Mouse (Mus musculus) G1E (cell line): Measurements from ENCODE around the gene Cdk12. TPM values are rescaled to one million over a fixed set of nuclear protein-coding genes. Genes with fewer than 3 reads are reported as not detected.

Experiments used
- ATAC-seq: 2 replicates; pipeline ENCODE4 v1.8.0; 2016; ENCODE audit warnings: mild to moderate bottlenecking; ENCODE audit not compliant: insufficient number of reproducible peaks, poor library complexity, low FRiP score, severe bottlenecking; ENCODE audit errors: extremely low read depth
- DNase-seq: peaks from one replicate; pipeline ENCODE4 v3.0.0; 2012; ENCODE audit warnings: low spot score
- H3K27me3 ChIP-seq: 2 replicates; pipeline ENCODE4 v1.6.1; 2012; ENCODE audit warnings: mild to moderate bottlenecking, low read length, inconsistent platforms; ENCODE audit not compliant: insufficient read depth
- H3K36me3 ChIP-seq: replicated peaks from 2 replicates; pipeline ENCODE3; 2012; ENCODE audit warnings: mild to moderate bottlenecking, inconsistent platforms
- H3K4me1 ChIP-seq: 2 replicates; pipeline ENCODE4 v1.6.1; 2012; ENCODE audit warnings: low read depth, low read length, inconsistent platforms, mixed read lengths; ENCODE audit not compliant: insufficient read depth
- H3K4me3 ChIP-seq: 2 replicates; pipeline ENCODE4 v1.5.1; 2012; ENCODE audit warnings: low read depth, mild to moderate bottlenecking, inconsistent platforms, low read length, moderate library complexity, mixed read lengths
- H3K9me3 ChIP-seq: replicated peaks from 2 replicates; pipeline ENCODE4 v1.6.1; 2012; ENCODE audit warnings: inconsistent platforms
- CTCF ChIP-seq: IDR thresholded peaks from 2 replicates; pipeline ENCODE4 v1.5.1; 2012; ENCODE audit warnings: low read depth, low read length, inconsistent platforms, mixed read lengths
- GATA1 ChIP-seq: IDR thresholded peaks from 2 replicates; pipeline ENCODE4 v1.6.1; 2012; ENCODE audit warnings: borderline replicate concordance, low read length, inconsistent platforms, mixed read lengths
- GATA2 ChIP-seq: IDR thresholded peaks from 2 replicates; pipeline ENCODE4 v1.6.1; 2012; ENCODE audit warnings: low read depth, low read length, inconsistent platforms, borderline replicate concordance
- POLR2AphosphoS5 ChIP-seq: IDR thresholded peaks from 2 replicates; pipeline ENCODE4 v1.6.1; 2012; ENCODE audit warnings: low read depth, low read length, inconsistent platforms; ENCODE audit not compliant: insufficient replicate concordance
- TAL1 ChIP-seq: conservative IDR thresholded peaks from 2 replicates; pipeline ENCODE4 v1.6.1; 2012; ENCODE audit warnings: low read depth, low read length, inconsistent platforms, mixed read lengths
- polyA plus RNA-seq: library from polyadenylated mRNA; stranded (reverse); fragments of >175 nt; gene quantifications from 2 replicates; pipeline ENCODE4 v1.2.3, GENCODE M21; 2012
- total RNA-seq, 2 experiments: library from RNA; stranded (forward) in 1 of 2; stranded (reverse) in 1 of 2; fragments of 200-1000 nt in 1 of 2; fragments of >200 nt in 1 of 2; fragmentation: Nextera tagmentation in 1 of 2; gene quantifications; 2 replicates each; pipeline ENCODE4 v1.2.3; 2014 to 2017

The Cdk12 gene
- total and polyA plus RNA-seq, 3 experiments: 20.4 to 93.7 (median 54.0) TPM

DNA sequence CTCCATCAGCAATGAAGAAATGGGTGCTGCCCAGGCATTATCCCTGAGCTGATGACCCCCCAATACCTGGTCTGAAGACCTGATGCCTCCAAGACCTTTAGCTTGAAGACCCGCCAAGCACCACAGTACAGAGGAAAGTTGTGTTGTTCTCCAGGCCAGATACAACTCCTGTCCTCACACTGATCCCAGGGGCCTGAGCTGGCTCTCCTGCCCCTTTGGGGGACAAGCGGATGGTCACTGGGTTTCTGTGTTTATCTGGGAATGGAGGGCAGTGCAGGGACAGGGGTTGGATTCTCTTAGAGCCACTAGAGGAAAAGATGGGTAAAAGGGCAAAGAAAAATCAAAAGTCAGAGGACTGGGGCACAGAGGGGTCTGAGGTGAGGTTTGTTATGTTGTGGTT lies 117.1 kb downstream of the Cdk12 start:
- no peak for TF ChIP-seq TAL1
- no peak for TF ChIP-seq CTCF
- TF ChIP-seq GATA2: no peak
- TF ChIP-seq POLR2AphosphoS5: no peak
- no peak for TF ChIP-seq GATA1
- H3K36me3 ChIP-seq: no peaks in the 10 kb centered on the region
- DNase-seq: no peak
- no peaks in the 10 kb centered on the region for H3K9me3 ChIP-seq
- peaks cover 44% of the 10 kb centered on the region for H3K27me3 ChIP-seq
- ATAC-seq: no peak
- H3K4me3 ChIP-seq: no peak overlapping the region
- H3K4me1 ChIP-seq: no peaks in the 10 kb centered on the region

DNA sequence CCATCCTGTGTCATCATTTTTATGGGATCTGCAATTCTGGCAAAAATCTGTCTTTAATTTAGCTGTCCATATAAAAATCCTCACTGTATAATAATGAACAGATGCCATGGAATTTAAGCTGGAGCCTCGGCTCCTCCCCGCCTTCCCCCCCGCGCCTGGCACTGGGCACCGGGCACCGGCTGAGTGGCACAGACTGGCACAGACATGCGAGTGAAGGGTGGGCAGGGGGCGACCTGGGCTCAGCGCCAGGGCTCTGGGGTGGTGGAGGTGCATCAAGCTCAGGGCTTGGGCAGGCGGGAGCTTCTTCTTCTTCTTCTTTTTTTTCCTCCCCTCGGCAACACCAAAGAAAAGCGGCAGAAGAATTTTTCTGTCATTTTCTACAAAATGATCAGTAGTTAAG lies 117.5 kb downstream of the Cdk12 start:
- DNase-seq (no peak), ATAC-seq (no peak)
- no peaks in the 10 kb centered on the region for H3K36me3 ChIP-seq
- TF ChIP-seq TAL1: no peak
- TF ChIP-seq GATA1: no peak
- no peak for TF ChIP-seq POLR2AphosphoS5
- no peak for TF ChIP-seq GATA2
- TF ChIP-seq CTCF: no peak
- no peaks in the 10 kb centered on the region for H3K4me1 ChIP-seq
- no peaks in the 10 kb centered on the region for H3K9me3 ChIP-seq
- peaks cover 47% of the 10 kb centered on the region for H3K27me3 ChIP-seq
- no peak overlapping the region for H3K4me3 ChIP-seq

DNA sequence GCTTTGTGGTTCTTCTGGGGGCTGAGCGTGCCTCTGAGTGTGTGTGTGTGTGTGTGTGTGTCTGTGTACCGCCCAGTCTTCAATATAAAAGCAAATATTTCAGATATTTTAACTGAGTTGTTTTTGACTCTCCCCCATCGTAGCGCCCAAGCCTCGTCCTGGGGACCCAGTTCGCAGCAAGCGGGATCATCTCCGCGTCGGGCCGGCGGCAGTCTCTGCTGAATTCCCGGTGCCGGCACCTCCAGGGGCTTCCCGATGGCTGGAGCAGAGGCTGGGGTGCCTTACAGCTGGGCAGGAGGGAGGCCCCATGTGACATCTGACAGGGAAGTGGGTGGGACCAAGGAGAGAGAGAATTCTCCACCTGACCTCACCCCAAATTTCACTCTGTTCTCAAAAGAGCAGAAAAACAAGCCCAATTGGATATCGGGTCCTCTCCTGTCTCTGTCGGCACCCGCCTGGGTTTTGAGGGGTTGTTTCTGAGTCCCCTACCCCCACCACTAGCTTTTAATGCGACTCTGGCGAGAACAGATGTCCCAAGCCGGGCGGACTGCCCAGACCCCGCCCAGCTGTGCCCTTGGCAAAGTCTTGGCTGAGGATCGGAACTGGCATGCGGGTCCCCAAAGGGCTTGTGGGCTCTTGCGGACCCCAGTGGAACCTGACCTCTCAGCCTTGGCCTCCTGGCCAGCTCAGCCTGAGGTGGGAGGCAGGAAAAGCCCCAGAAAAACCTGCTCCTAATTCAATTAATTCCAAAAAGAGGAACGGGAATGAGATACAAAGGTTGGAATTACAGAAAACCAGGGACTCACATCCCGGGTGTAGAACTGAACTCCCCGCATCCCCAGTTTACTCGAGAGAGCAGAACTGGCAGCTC lies 118.2 kb downstream of the Cdk12 start:
- DNase-seq (no peak), ATAC-seq (no peak)
- H3K4me1 ChIP-seq: no peaks in the 10 kb centered on the region
- no peaks in the 10 kb centered on the region for H3K36me3 ChIP-seq
- peaks cover 48% of the 10 kb centered on the region for H3K27me3 ChIP-seq
- H3K4me3 ChIP-seq: no peak overlapping the region
- H3K9me3 ChIP-seq: no peaks in the 10 kb centered on the region
- TF ChIP-seq GATA1: no peak
- TF ChIP-seq CTCF: no peak
- no peak for TF ChIP-seq TAL1
- no peak for TF ChIP-seq POLR2AphosphoS5
- no peak for TF ChIP-seq GATA2

DNA sequence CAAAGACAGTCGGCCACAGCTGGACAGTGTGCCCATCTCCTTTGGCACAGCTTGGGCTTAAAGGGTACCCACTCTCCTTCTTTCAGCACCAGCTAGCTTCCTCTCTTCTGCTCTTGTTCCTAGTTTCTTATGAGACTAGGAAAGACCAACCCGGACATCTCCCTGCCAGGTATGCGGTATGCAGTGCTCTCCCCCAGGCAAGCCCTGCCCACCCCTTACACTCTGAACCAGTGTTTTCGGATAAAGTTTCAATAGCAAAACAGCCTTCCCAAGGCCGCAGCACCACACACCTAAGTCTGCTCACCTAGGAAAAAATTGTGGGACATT lies 118.8 kb downstream of the Cdk12 start:
- H3K27me3 ChIP-seq: peaks cover 48% of the 10 kb centered on the region
- no peaks in the 10 kb centered on the region for H3K9me3 ChIP-seq
- H3K36me3 ChIP-seq: no peaks in the 10 kb centered on the region
- H3K4me3 ChIP-seq: no peak overlapping the region
- no peak for DNase-seq
- H3K4me1 ChIP-seq: no peaks in the 10 kb centered on the region
- ATAC-seq: no peak
- no peak for TF ChIP-seq CTCF
- no peak for TF ChIP-seq POLR2AphosphoS5
- no peak for TF ChIP-seq TAL1
- no peak for TF ChIP-seq GATA2
- no peak for TF ChIP-seq GATA1

DNA sequence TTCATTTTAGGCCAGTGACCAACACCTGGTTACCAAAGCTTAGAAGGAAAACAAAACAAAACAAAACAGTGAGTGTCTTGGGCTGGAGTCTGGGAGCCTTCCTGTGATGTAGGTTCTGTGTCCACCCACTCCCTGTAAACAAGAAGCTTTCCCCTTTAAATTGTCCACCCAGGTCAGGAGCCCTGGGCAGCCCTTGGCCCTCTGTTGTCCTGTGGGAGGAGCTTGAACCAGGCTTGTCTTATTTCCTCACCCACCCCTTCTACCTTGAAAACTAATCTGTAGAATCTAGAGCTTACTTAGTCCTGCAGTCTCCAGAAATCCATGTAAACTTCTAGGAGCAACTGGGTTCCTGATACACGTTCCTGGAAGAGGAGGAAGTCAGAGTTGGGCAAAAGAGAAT lies 119.3 kb downstream of the Cdk12 start:
- no peak for DNase-seq

DNA sequence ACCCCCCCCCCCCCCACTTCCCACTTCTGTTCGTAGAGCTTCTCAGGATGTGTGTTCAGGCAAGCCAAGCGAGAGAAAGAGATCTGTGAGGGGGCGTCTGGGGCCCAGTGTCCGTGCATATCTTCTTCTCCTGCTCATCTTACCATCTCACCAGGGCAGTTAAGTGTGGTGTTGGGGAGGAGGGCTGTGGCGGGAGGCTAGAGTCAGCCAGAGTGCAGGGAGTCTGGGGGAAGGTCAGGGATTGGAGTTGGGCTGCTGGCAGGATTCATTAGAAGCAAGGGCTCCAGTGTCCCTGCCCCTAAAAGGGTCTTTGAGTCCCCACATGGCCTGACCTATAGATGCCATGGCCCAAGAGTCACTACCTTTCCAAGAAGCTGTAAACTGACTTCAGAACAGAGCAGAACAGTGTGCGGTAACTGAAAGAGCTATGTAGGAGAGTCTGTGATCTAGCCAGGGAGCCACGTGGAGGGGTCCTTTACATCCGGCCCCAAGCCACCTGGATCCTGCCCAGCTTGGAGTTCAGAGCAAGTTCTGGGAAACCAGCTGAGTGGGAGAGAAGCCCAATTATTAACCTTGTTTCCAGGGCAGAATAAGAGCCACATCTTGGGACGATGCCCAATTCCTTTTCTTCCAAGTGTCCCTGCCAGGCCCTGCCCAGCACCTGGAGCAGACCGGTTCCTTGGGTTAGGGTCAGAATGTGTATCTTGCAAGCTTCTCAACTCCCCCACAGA lies 120.4 kb downstream of the Cdk12 start:
- H3K4me3 ChIP-seq: no peak overlapping the region
- no peak for DNase-seq
- H3K36me3 ChIP-seq: no peaks in the 10 kb centered on the region
- no peaks in the 10 kb centered on the region for H3K4me1 ChIP-seq
- TF ChIP-seq TAL1 (no peak), GATA2 (no peak), GATA1 (no peak), POLR2AphosphoS5 (no peak)
- peaks cover 14% of the 10 kb centered on the region for H3K9me3 ChIP-seq
- H3K27me3 ChIP-seq: peaks cover 60% of the 10 kb centered on the region
- ATAC-seq: no peak

More for the DNA sequence above, 119.3 kb downstream of the Cdk12 start:
- no peak overlapping the region for H3K4me3 ChIP-seq
- no peaks in the 10 kb centered on the region for H3K4me1 ChIP-seq
- ATAC-seq: no peak
- no peak for TF ChIP-seq POLR2AphosphoS5
- TF ChIP-seq TAL1: no peak
- TF ChIP-seq GATA1: no peak
- TF ChIP-seq GATA2: no peak
- no peak for TF ChIP-seq CTCF
- peaks cover 2% of the 10 kb centered on the region for H3K9me3 ChIP-seq
- no peaks in the 10 kb centered on the region for H3K36me3 ChIP-seq
- peaks cover 54% of the 10 kb centered on the region for H3K27me3 ChIP-seq
